Mouse (Mus musculus) E14TG2a.4 (cell line): ENCODE data around the gene 2700097O09Rik.

Experiments
- CTCF ChIP-seq: conservative IDR thresholded peaks from 2 replicates; pipeline ENCODE4 v1.5.1; 2014; ENCODE audit warnings: low read length
- NANOG ChIP-seq: IDR thresholded peaks from 2 replicates; pipeline ENCODE4 v1.6.1; 2014; ENCODE audit warnings: borderline replicate concordance, low read length, mixed read lengths
- POU5F1 ChIP-seq: IDR thresholded peaks from 2 replicates; pipeline ENCODE4 v1.6.1; 2014; ENCODE audit warnings: low read length, borderline replicate concordance

- TF ChIP-seq CTCF (no peak), POU5F1 (no peak), NANOG (no peak)
These were observed 81.5 kb downstream of the 2700097O09Rik start for GRCm38 (mm10) chr12:54998411-54998810.
